Mouse (Mus musculus): Measurements from ENCODE around the gene Gm9508. TPM values are rescaled to one million over a fixed set of nuclear protein-coding genes. Genes with fewer than 3 reads are reported as not detected.

Gm9508 gene
- polyA plus RNA-seq, 1 experiment = not detected

GRCm38 (mm10) chr10:77663949-77664665 is 32.9 kb downstream of the Gm9508 start:
- Histone ChIP-seq H3K36me3 (ENCODE audit: control insufficient read depth, insufficient read depth) (no peaks in the 10 kb centered on the region), H3K27me3 (ENCODE audit: control insufficient read depth, insufficient read depth, insufficient read length) (peaks cover 6% of the 10 kb centered on the region), H3ac (ENCODE audit: control insufficient read depth, insufficient read length) (no peak overlapping the region), H3K4me2 (ENCODE audit: low read depth) (no peak overlapping the region), H3K79me2 (ENCODE audit: control insufficient read depth, insufficient read depth) (no peaks in the 10 kb centered on the region), H3K4me3 (no peak overlapping the region)
- no peak for TF ChIP-seq POLR2AphosphoS2 (IDR thresholded peaks at IDR 0.05; ENCODE audit: insufficient read length, low read depth)
- TF ChIP-seq TCF3 (IDR thresholded peaks at IDR 0.05; ENCODE audit: insufficient read length, low read depth) = no peak
- TF ChIP-seq MYOD1 (IDR thresholded peaks at IDR 0.05; ENCODE audit: control insufficient read depth in 1 of 3, insufficient read length in 2 of 3, low read depth in 2 of 3) = no peak
- TF ChIP-seq MYOG (IDR thresholded peaks at IDR 0.05; ENCODE audit: control insufficient read depth in 1 of 3, insufficient read depth in 1 of 3, insufficient read length in 2 of 3, low read depth in 2 of 3) = no peak
- TF ChIP-seq E2F4 (IDR thresholded peaks at IDR 0.05; ENCODE audit: insufficient read depth) = no peak
- TF ChIP-seq TCF12 (IDR thresholded peaks at IDR 0.05; ENCODE audit: insufficient read depth, poor library complexity, severe bottlenecking) = no peak
- TF ChIP-seq USF1 (IDR thresholded peaks at IDR 0.05; ENCODE audit: low read depth) = no peak
- TF ChIP-seq CEBPB (IDR thresholded peaks at IDR 0.05; ENCODE audit: insufficient read depth, poor library complexity, severe bottlenecking) = no peak
- TF ChIP-seq MAX (IDR thresholded peaks at IDR 0.05; ENCODE audit: low read depth) = no peak
- no peak for TF ChIP-seq POLR2A (IDR thresholded peaks at IDR 0.05; ENCODE audit: insufficient read length, low read depth)
- no peak for TF ChIP-seq REST (IDR thresholded peaks at IDR 0.05; ENCODE audit: insufficient read depth, insufficient read length)
- TF ChIP-seq SRF (IDR thresholded peaks at IDR 0.05; ENCODE audit: control insufficient read depth, insufficient read length, low read depth) = no peak

DNA sequence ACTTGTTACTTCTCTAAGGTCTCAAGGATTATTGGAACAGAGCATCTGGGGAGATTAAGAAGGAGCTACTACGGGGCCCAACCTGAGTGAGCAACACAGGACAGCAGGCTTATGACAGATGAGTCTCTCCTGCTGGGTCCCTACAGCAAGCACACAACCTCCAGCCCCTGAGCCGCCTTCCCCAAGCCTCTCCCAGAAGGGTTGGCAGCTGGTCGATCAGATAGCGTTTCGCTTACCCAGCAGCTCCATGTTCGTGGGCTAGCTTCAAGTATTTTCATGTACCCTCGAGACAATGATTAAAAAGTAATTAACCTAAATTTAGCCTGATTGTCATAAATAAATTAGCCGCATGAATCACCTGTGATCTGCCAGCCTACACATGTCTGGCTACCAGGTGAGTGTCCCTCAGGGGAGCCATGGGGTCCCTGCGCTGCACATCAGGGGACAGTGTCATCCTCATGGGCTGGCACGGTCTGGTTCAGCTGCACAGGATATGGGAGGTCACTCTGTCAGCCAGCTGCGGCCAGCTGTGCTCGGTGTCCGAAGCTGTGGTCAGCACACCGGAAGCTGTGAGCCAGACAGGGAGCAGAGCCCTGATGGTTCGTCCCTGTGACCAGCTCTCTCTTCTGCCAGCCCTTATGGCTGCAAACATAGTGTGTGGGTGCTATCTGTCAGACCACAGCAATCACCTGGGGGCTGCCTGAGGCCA is 38.6 kb downstream of the Gm9508 start:
- no peak overlapping the region for H3ac ChIP-seq (ENCODE audit: control insufficient read depth, insufficient read length)
- no peak overlapping the region for H3K4me2 ChIP-seq (ENCODE audit: low read depth)
- H3K36me3 ChIP-seq (ENCODE audit: control insufficient read depth, insufficient read depth) = no peaks in the 10 kb centered on the region
- H3K4me3 ChIP-seq = no peak overlapping the region
- no peaks in the 10 kb centered on the region for H3K79me2 ChIP-seq (ENCODE audit: control insufficient read depth, insufficient read depth)
- no peaks in the 10 kb centered on the region for H3K27me3 ChIP-seq (ENCODE audit: control insufficient read depth, insufficient read depth, insufficient read length)
- TF ChIP-seq MYOD1 (IDR thresholded peaks at IDR 0.05; ENCODE audit: control insufficient read depth in 1 of 3, insufficient read length in 2 of 3, low read depth in 2 of 3) = peak in 1 of 3 experiments; percentile 19
- no peak for TF ChIP-seq CEBPB (IDR thresholded peaks at IDR 0.05; ENCODE audit: insufficient read depth, poor library complexity, severe bottlenecking)
- TF ChIP-seq TCF12 (IDR thresholded peaks at IDR 0.05; ENCODE audit: insufficient read depth, poor library complexity, severe bottlenecking) = no peak

DNA sequence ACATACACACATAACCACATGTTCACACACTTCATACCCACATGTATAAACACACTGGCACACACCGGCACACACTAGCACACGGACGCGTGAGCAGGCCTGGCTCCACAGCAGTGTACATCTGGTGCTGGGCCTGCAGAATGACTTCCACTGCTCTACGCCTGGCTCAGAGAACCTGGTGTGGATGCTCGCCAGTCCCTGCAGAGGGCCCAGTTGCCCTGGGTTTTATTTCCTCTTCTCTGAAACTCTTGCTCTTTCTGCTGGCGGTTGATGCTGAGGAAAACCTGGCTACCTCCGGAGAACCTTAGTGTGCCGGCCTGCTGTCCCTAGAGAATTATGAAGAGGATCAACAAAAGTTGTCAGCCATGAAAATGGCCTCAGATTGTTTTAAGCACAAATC is 45.0 kb downstream of the Gm9508 start:
- Histone ChIP-seq H3K36me3 (ENCODE audit: control insufficient read depth, insufficient read depth) (no peaks in the 10 kb centered on the region), H3K4me3 (no peak overlapping the region)
- TF ChIP-seq MYOD1 (IDR thresholded peaks at IDR 0.05; ENCODE audit: control insufficient read depth in 1 of 3, insufficient read length in 2 of 3, low read depth in 2 of 3) = no peak
- no peak for TF ChIP-seq SRF (IDR thresholded peaks at IDR 0.05; ENCODE audit: control insufficient read depth, insufficient read length, low read depth)
- no peak for TF ChIP-seq REST (IDR thresholded peaks at IDR 0.05; ENCODE audit: insufficient read depth, insufficient read length)
- no peak for TF ChIP-seq USF1 (IDR thresholded peaks at IDR 0.05; ENCODE audit: low read depth)
- TF ChIP-seq TCF12 (IDR thresholded peaks at IDR 0.05; ENCODE audit: insufficient read depth, poor library complexity, severe bottlenecking) = no peak

GRCm38 (mm10) chr10:77647901-77648300 is 49.1 kb downstream of the Gm9508 start:
- no peak for TF ChIP-seq POLR2AphosphoS2 (IDR thresholded peaks at IDR 0.05; ENCODE audit: insufficient read length, low read depth)
- TF ChIP-seq MYOD1 (IDR thresholded peaks at IDR 0.05; ENCODE audit: control insufficient read depth in 1 of 3, insufficient read length in 2 of 3, low read depth in 2 of 3) = no peak
- TF ChIP-seq TCF12 (IDR thresholded peaks at IDR 0.05; ENCODE audit: insufficient read depth, poor library complexity, severe bottlenecking) = no peak
- TF ChIP-seq SRF (IDR thresholded peaks at IDR 0.05; ENCODE audit: control insufficient read depth, insufficient read length, low read depth) = no peak
- TF ChIP-seq MAX (IDR thresholded peaks at IDR 0.05; ENCODE audit: low read depth) = no peak
- Histone ChIP-seq H3ac (ENCODE audit: control insufficient read depth, insufficient read length) (no peak overlapping the region), H3K27me3 (ENCODE audit: control insufficient read depth, insufficient read depth, insufficient read length) (no peaks in the 10 kb centered on the region), H3K36me3 (ENCODE audit: control insufficient read depth, insufficient read depth) (peaks cover 26% of the 10 kb centered on the region), H3K79me2 (ENCODE audit: control insufficient read depth, insufficient read depth) (no peaks in the 10 kb centered on the region), H3K4me2 (ENCODE audit: low read depth) (no peak overlapping the region), H3K4me3 (no peak overlapping the region)

More for the DNA sequence above, 45.0 kb downstream of the Gm9508 start:
- Histone ChIP-seq H3K27me3 (ENCODE audit: control insufficient read depth, insufficient read depth, insufficient read length) (no peaks in the 10 kb centered on the region), H3K79me2 (ENCODE audit: control insufficient read depth, insufficient read depth) (no peaks in the 10 kb centered on the region), H3ac (ENCODE audit: control insufficient read depth, insufficient read length) (no peak overlapping the region), H3K4me2 (ENCODE audit: low read depth) (no peak overlapping the region)

DNA sequence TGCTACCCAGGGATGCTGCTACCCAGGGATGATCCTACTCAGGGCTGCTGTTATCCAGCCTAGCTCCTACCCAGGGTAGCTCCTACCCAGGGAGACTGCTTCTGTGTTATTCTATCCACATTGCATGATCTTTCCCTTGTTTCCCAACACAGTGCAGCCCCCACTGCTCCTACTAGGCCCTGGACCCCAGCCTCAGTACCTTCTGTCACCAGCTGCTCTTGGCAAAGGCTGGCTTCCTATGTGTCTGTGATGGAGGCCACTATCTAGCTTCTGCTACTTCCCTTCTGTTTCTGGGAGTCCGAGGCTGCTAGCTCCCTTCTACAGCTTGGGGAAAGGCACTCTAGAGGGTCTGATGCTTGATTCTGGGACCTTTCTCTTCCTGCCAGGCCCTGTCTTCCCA is 49.6 kb downstream of the Gm9508 start:
- H3K4me3 ChIP-seq = no peak overlapping the region
- peaks cover 30% of the 10 kb centered on the region for H3K36me3 ChIP-seq (ENCODE audit: control insufficient read depth, insufficient read depth)
- H3K27me3 ChIP-seq (ENCODE audit: control insufficient read depth, insufficient read depth, insufficient read length) = no peaks in the 10 kb centered on the region
- H3K79me2 ChIP-seq (ENCODE audit: control insufficient read depth, insufficient read depth) = no peaks in the 10 kb centered on the region
- H3K4me2 ChIP-seq (ENCODE audit: low read depth) = no peak overlapping the region
- no peak for TF ChIP-seq E2F4 (IDR thresholded peaks at IDR 0.05; ENCODE audit: insufficient read depth)
- no peak for TF ChIP-seq CEBPB (IDR thresholded peaks at IDR 0.05; ENCODE audit: insufficient read depth, poor library complexity, severe bottlenecking)
- no peak for TF ChIP-seq MAX (IDR thresholded peaks at IDR 0.05; ENCODE audit: low read depth)
- no peak for TF ChIP-seq MYOG (IDR thresholded peaks at IDR 0.05; ENCODE audit: control insufficient read depth in 1 of 3, insufficient read depth in 1 of 3, insufficient read length in 2 of 3, low read depth in 2 of 3)
- no peak for TF ChIP-seq TCF12 (IDR thresholded peaks at IDR 0.05; ENCODE audit: insufficient read depth, poor library complexity, severe bottlenecking)
- TF ChIP-seq TCF3 (IDR thresholded peaks at IDR 0.05; ENCODE audit: insufficient read length, low read depth) = no peak
- no peak for TF ChIP-seq USF1 (IDR thresholded peaks at IDR 0.05; ENCODE audit: low read depth)
- no peak for TF ChIP-seq SRF (IDR thresholded peaks at IDR 0.05; ENCODE audit: control insufficient read depth, insufficient read length, low read depth)
- TF ChIP-seq REST (IDR thresholded peaks at IDR 0.05; ENCODE audit: insufficient read depth, insufficient read length) = no peak
- TF ChIP-seq MYOD1 (IDR thresholded peaks at IDR 0.05; ENCODE audit: control insufficient read depth in 1 of 3, insufficient read length in 2 of 3, low read depth in 2 of 3) = no peak
- no peak for TF ChIP-seq POLR2A (IDR thresholded peaks at IDR 0.05; ENCODE audit: insufficient read length, low read depth)
- no peak for TF ChIP-seq POLR2AphosphoS2 (IDR thresholded peaks at IDR 0.05; ENCODE audit: insufficient read length, low read depth)
- no peak overlapping the region for H3ac ChIP-seq (ENCODE audit: control insufficient read depth, insufficient read length)
